Mouse (Mus musculus): ENCODE data around the gene Gm14406. TPM values are rescaled to one million over a fixed set of nuclear protein-coding genes. Genes with fewer than 3 reads are reported as not detected.
"Not testable (repeated sequence)": the region's sequence is repeated elsewhere in the genome, so short reads cannot be mapped to it uniquely, and the experiment has no call there.

Gene Gm14406
- polyA plus RNA-seq, 2 experiments, result not detected

- 55% methylated on average over 9 of the region's 9 CpGs for WGBS (ENCODE audit: insufficient replicate concordance)
- no peaks in the 10 kb centered on the region for H3K4me1 ChIP-seq (replicated peaks; ENCODE audit: control insufficient read depth in 2 of 2, insufficient read depth in 2 of 2, low read length in 1 of 2)
Measured at GRCm38 (mm10) chr2:177535876-177536275, 42.1 kb downstream of the Gm14406 start.

GRCm38 (mm10) chr2:177524171-177524570 is 53.8 kb downstream of the Gm14406 start:
- not testable (repeated sequence) for H3K9me3 ChIP-seq (ENCODE audit: control insufficient read depth, low read length); ATAC-seq (ENCODE audit: insufficient read depth); H3K27me3 ChIP-seq (ENCODE audit: control insufficient read depth, insufficient read depth, low read length); H3K4me1 ChIP-seq (replicated peaks; ENCODE audit: control insufficient read depth in 2 of 2, insufficient read depth in 2 of 2, low read length in 1 of 2); H3K9ac ChIP-seq (replicated peaks); DNase-seq (ENCODE audit: low read depth in 3 of 3, low spot score in 3 of 3); H3K4me2 ChIP-seq (ENCODE audit: low read depth); H3K4me3 ChIP-seq (ENCODE audit: insufficient read depth in 1 of 2, low read depth in 2 of 2, low read length in 2 of 2); H3K36me3 ChIP-seq (replicated peaks; ENCODE audit: control insufficient read depth, insufficient read depth, low read depth); H3K27ac ChIP-seq
- WGBS (ENCODE audit: insufficient replicate concordance), result 77% methylated on average over 16 of the region's 16 CpGs

More at GRCm38 (mm10) chr2:177535876-177536275, 42.1 kb downstream of the Gm14406 start:
- no peak overlapping the region for H3K4me3 ChIP-seq (ENCODE audit: insufficient read depth in 1 of 2, low read depth in 2 of 2, low read length in 2 of 2)
- H3K9ac ChIP-seq (replicated peaks), result no peak overlapping the region
- DNase-seq (ENCODE audit: low read depth in 3 of 3, low spot score in 3 of 3) (no peak), ATAC-seq (ENCODE audit: insufficient read depth) (no peak)
- TF ChIP-seq CTCF (IDR thresholded peaks at IDR 0.05; ENCODE audit: low read depth) (no peak), EP300 (IDR thresholded peaks at IDR 0.05; ENCODE audit: low read depth) (no peak)
- H3K9me3 ChIP-seq (ENCODE audit: control insufficient read depth, low read length), result no peaks in the 10 kb centered on the region
- H3K27me3 ChIP-seq (ENCODE audit: control insufficient read depth, insufficient read depth, low read length), result no peaks in the 10 kb centered on the region
- H3K4me2 ChIP-seq (ENCODE audit: low read depth), result no peak overlapping the region
- no peaks in the 10 kb centered on the region for H3K36me3 ChIP-seq (replicated peaks; ENCODE audit: control insufficient read depth, insufficient read depth, low read depth)
- H3K27ac ChIP-seq, result no peak overlapping the region

- not testable (repeated sequence) for H3K4me2 ChIP-seq (ENCODE audit: low read depth)
Measured at GRCm38 (mm10) chr2:177523674-177524073, 54.3 kb downstream of the Gm14406 start.

GRCm38 (mm10) chr2:177523061-177523460 is 54.9 kb downstream of the Gm14406 start:
- H3K27me3 ChIP-seq (ENCODE audit: control insufficient read depth, insufficient read depth, low read length), result no peaks in the 10 kb centered on the region
- no peak overlapping the region for H3K27ac ChIP-seq
- H3K4me2 ChIP-seq (ENCODE audit: low read depth), result no peak overlapping the region
- H3K9ac ChIP-seq (replicated peaks), result no peak overlapping the region
- H3K9me3 ChIP-seq (ENCODE audit: control insufficient read depth, low read length), result no peaks in the 10 kb centered on the region
- TF ChIP-seq CTCF (IDR thresholded peaks at IDR 0.05; ENCODE audit: low read depth) (no peak), EP300 (IDR thresholded peaks at IDR 0.05; ENCODE audit: low read depth) (no peak)
- H3K4me1 ChIP-seq (replicated peaks; ENCODE audit: control insufficient read depth in 2 of 2, insufficient read depth in 2 of 2, low read length in 1 of 2), result no peaks in the 10 kb centered on the region
- 78% methylated on average over 20 of the region's 20 CpGs for WGBS (ENCODE audit: insufficient replicate concordance)
- DNase-seq (ENCODE audit: low read depth in 3 of 3, low spot score in 3 of 3), result no peak
- H3K4me3 ChIP-seq (ENCODE audit: insufficient read depth in 1 of 2, low read depth in 2 of 2, low read length in 2 of 2), result no peak overlapping the region
- no peak for ATAC-seq (ENCODE audit: insufficient read depth)
- H3K36me3 ChIP-seq (replicated peaks; ENCODE audit: control insufficient read depth, insufficient read depth, low read depth), result no peaks in the 10 kb centered on the region

More at GRCm38 (mm10) chr2:177523674-177524073, 54.3 kb downstream of the Gm14406 start:
- not testable (repeated sequence) for H3K27ac ChIP-seq; H3K36me3 ChIP-seq (replicated peaks; ENCODE audit: control insufficient read depth, insufficient read depth, low read depth); ATAC-seq (ENCODE audit: insufficient read depth); H3K9ac ChIP-seq (replicated peaks); H3K4me3 ChIP-seq (ENCODE audit: insufficient read depth in 1 of 2, low read depth in 2 of 2, low read length in 2 of 2); H3K4me1 ChIP-seq (replicated peaks; ENCODE audit: control insufficient read depth in 2 of 2, insufficient read depth in 2 of 2, low read length in 1 of 2); DNase-seq (ENCODE audit: low read depth in 3 of 3, low spot score in 3 of 3); H3K9me3 ChIP-seq (ENCODE audit: control insufficient read depth, low read length); H3K27me3 ChIP-seq (ENCODE audit: control insufficient read depth, insufficient read depth, low read length)
- WGBS (ENCODE audit: insufficient replicate concordance), result 74% methylated on average over 6 of the region's 6 CpGs

GRCm38 (mm10) chr2:177520035-177520434 is 58.0 kb downstream of the Gm14406 start:
- no peak overlapping the region for H3K9ac ChIP-seq (replicated peaks)
- no peak for ATAC-seq (ENCODE audit: insufficient read depth)
- no peak for TF ChIP-seq EP300 (IDR thresholded peaks at IDR 0.05; ENCODE audit: low read depth)
- TF ChIP-seq CTCF (IDR thresholded peaks at IDR 0.05; ENCODE audit: low read depth), result no peak
- no peaks in the 10 kb centered on the region for H3K4me1 ChIP-seq (replicated peaks; ENCODE audit: control insufficient read depth in 2 of 2, insufficient read depth in 2 of 2, low read length in 1 of 2)
- no peak for DNase-seq (ENCODE audit: low read depth in 3 of 3, low spot score in 3 of 3)
- H3K9me3 ChIP-seq (ENCODE audit: control insufficient read depth, low read length), result no peaks in the 10 kb centered on the region
- no peaks in the 10 kb centered on the region for H3K27me3 ChIP-seq (ENCODE audit: control insufficient read depth, insufficient read depth, low read length)
- H3K4me2 ChIP-seq (ENCODE audit: low read depth), result no peak overlapping the region
- H3K4me3 ChIP-seq (ENCODE audit: insufficient read depth in 1 of 2, low read depth in 2 of 2, low read length in 2 of 2), result no peak overlapping the region
- no peak overlapping the region for H3K27ac ChIP-seq
- WGBS (ENCODE audit: insufficient replicate concordance), result 61% methylated on average over 8 of the region's 8 CpGs
- H3K36me3 ChIP-seq (replicated peaks; ENCODE audit: control insufficient read depth, insufficient read depth, low read depth), result no peaks in the 10 kb centered on the region

Other genes starting within 250 kb of the Gm14406 start
- gene Gm14418, start 179.9 kb downstream of the Gm14406 start, polyA plus RNA-seq (2012; rRNA removed), result 0.63 and 1.1 TPM in 2 replicates
- 0.75 and 1.4 TPM in 2 replicates for gene Gm14418, start 179.9 kb downstream of the Gm14406 start, polyA plus RNA-seq (2014; fragmentation: Nextera tagmentation; extraction: Ambion mirVana)
- gene Zfp970, start 113.5 kb downstream of the Gm14406 start, polyA plus RNA-seq (2012; rRNA removed), result 1.9 and 3.1 TPM in 2 replicates
- 1.6 and 1.7 TPM in 2 replicates for gene Zfp970, start 113.5 kb downstream of the Gm14406 start, polyA plus RNA-seq (2014; fragmentation: Nextera tagmentation; extraction: Ambion mirVana)
- gene Gm14403, start 80.0 kb downstream of the Gm14406 start, polyA plus RNA-seq (2012; rRNA removed), result 0.40 and 1.2 TPM in 2 replicates
- gene Gm14403, start 80.0 kb downstream of the Gm14406 start, polyA plus RNA-seq (2014; fragmentation: Nextera tagmentation; extraction: Ambion mirVana), result 1.4 and 1.6 TPM in 2 replicates
- 0.45 and 0.58 TPM in 2 replicates for gene Gm14322, start 181.1 kb upstream of the Gm14406 start, polyA plus RNA-seq (2012; rRNA removed)
- gene Gm14322, start 181.1 kb upstream of the Gm14406 start, polyA plus RNA-seq (2014; fragmentation: Nextera tagmentation; extraction: Ambion mirVana), result 1.3 and 1.5 TPM in 2 replicates